Mouse (Mus musculus) mesoderm, embryonic 11.5 days (tissue): ENCODE data around the gene Bag2.

ENCODE experiments used
- DNase-seq: peaks from one replicate; pipeline ENCODE4 v3.0.0-alpha.2; 2012; ENCODE audit warnings: low read depth, low spot score

Gene Bag2

GRCm38 (mm10) chr1:33757491-33758041 lies at the start of gene Bag2:
TSS of gene Bag2 (minus strand) at chr1:33757795.
- peak; percentile 67 for DNase-seq

GRCm38 (mm10) chr1:33803323-33803722 lies 45.7 kb upstream of the Bag2 start:
- DNase-seq, result no peak

- no peak for DNase-seq
These were observed 42.0 kb upstream of the Bag2 start for GRCm38 (mm10) chr1:33799620-33800019.

GRCm38 (mm10) chr1:33788493-33788892 lies 30.9 kb upstream of the Bag2 start:
- DNase-seq, result no peak

- no peak for DNase-seq
These were observed 30.5 kb upstream of the Bag2 start for GRCm38 (mm10) chr1:33788072-33788471.

- no peak for DNase-seq
These were observed 27.0 kb upstream of the Bag2 start for GRCm38 (mm10) chr1:33784561-33784960.

- no peak for DNase-seq
These were observed 18.6 kb upstream of the Bag2 start for GRCm38 (mm10) chr1:33776175-33776611.

GRCm38 (mm10) chr1:33772106-33772505 lies 14.5 kb upstream of the Bag2 start:
- DNase-seq, result no peak

- no peak for DNase-seq
These were observed 14.0 kb upstream of the Bag2 start for GRCm38 (mm10) chr1:33771621-33772020.

- DNase-seq, result no peak
These were observed 11.2 kb upstream of the Bag2 start for GRCm38 (mm10) chr1:33768827-33769226.

- DNase-seq, result no peak
These were observed 10.6 kb upstream of the Bag2 start for GRCm38 (mm10) chr1:33768091-33768787.

- no peak for DNase-seq
These were observed 9.2 kb upstream of the Bag2 start for GRCm38 (mm10) chr1:33766520-33767508.

GRCm38 (mm10) chr1:33765468-33766080 lies 8.0 kb upstream of the Bag2 start:
- DNase-seq, result no peak

- DNase-seq, result no peak
These were observed 6.2 kb upstream of the Bag2 start for GRCm38 (mm10) chr1:33763826-33764225.

- DNase-seq, result no peak
These were observed 893 bp upstream of the Bag2 start for GRCm38 (mm10) chr1:33758488-33758887.

GRCm38 (mm10) chr1:33757033-33757413 lies 572 bp downstream of the Bag2 start:
- DNase-seq, result no peak

GRCm38 (mm10) chr1:33756258-33757032 lies 1.1 kb downstream of the Bag2 start:
- DNase-seq, result no peak

- DNase-seq, result no peak
These were observed 1.8 kb downstream of the Bag2 start for GRCm38 (mm10) chr1:33755799-33756198.

GRCm38 (mm10) chr1:33754965-33755735 lies 2.4 kb downstream of the Bag2 start:
- DNase-seq, result no peak

GRCm38 (mm10) chr1:33754089-33754488 lies 3.5 kb downstream of the Bag2 start:
- DNase-seq, result no peak
